Mouse (Mus musculus) erythroblast, adult 5-6 weeks (primary cell): Measurements from ENCODE around the gene Psmc5. TPM values are rescaled to one million over a fixed set of nuclear protein-coding genes. Genes with fewer than 3 reads are reported as not detected.
A peak's percentile ranks its signal among the peaks of the same experiment; 100 is the strongest.

Experiments
- ATAC-seq: replicated peaks from 2 replicates; pipeline ENCODE4 v1.8.0; 2016; ENCODE audit warnings: moderate number of reproducible peaks, mild to moderate bottlenecking, moderate TSS enrichment, inconsistent platforms; ENCODE audit not compliant: poor library complexity, low FRiP score, severe bottlenecking
- total RNA-seq, 2 experiments: library from RNA; stranded (forward) in 1 of 2; stranded (reverse) in 1 of 2; fragments of 150-400 nt in 1 of 2; fragments of 200-764, 138-1000 nt in 1 of 2; gene quantifications; 2 replicates each; pipeline versions ENCODE4 v1.2.3 to v1.2.4; 2015 to 2017; ENCODE audit warnings: low replicate concordance in 2 of 2

Psmc5 gene
- total RNA-seq, 2 experiments from 2014 or later: 11.7 to 30.6 TPM

DNA sequence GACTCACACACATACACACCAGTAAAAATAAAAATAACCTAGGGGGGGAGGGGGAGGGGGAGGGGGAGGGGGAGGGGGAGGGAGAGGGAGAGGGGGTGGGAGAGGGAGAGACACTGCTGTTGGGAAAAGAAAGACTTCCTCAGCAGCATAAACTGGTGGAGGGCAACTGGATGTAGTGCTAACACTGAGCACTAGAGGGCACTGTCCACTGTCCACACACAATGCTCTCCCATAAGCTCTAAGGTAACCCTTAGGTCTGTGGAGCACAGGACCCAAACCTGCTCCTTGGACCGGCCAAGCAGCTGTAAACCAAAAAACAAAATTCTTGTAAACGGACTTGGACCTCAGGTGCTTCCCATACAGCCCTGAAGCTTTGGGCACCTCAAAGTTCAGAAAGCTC is 46.7 kb downstream of the Psmc5 start:
- ATAC-seq: peak; percentile 82

- no peak for ATAC-seq
These were observed 49.6 kb downstream of the Psmc5 start for GRCm38 (mm10) chr11:106305348-106306064.

GRCm38 (mm10) chr11:106306065-106306385 is 50.1 kb downstream of the Psmc5 start:
- ATAC-seq: no peak

DNA sequence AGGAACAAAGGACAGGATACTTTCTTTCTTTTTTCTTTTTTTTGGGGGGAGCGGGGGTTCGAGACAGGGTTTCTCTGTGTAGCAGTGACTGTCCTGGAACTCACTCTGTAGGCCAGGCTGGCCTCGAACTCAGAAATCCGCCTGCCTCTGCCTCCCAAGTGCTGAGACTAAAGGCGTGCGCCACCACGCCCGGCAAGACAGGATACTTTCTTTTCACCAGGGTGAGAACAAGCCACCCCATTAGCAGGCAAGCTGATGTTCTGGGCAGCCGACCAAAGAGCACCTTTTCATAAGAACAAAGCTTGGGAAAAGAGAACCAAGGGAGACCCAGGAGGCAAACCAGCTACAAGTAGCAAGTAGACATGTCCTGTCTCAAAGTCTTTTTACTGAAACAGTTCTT is 50.8 kb downstream of the Psmc5 start:
- no peak for ATAC-seq

DNA sequence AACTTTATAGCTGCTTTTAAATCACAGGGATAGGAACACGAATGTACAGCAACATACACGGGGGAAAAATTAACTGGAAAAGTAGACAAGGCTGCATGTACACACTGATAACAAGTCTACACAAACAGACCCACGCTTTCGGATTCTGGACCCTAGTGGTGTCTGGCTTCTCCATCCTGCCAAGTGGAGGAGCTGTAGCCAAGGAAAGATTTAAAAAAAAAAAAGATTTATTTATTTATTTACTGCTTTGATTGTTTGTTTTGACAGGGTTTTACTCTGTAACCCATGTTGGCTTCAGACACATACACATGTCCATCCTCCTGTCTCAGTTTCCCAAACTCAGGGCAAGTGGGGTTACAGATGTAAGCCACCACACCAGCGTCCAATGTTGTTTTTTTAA is 51.5 kb downstream of the Psmc5 start:
- ATAC-seq: no peak

GRCm38 (mm10) chr11:106308162-106308561 is 52.2 kb downstream of the Psmc5 start:
- no peak for ATAC-seq

DNA sequence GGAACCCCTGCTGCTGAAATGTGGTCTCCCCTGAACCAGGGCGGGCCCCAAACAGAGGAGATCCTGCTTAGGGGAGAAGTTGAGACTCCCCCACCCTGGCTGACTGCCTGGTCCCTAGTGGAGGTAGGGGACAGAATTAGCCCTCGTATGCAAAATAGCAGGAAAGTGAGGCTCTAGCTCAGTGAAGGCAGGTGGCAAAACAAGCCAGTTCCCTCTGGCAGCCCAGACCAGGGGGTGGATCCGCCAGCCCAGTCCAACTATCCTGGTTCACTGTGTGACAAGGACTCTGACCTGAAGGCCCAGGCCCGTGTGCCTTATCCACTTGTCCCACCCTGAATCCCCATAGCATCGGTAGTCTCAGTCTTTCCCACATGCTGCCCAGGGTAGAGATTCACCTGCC is 54.2 kb downstream of the Psmc5 start:
- no peak for ATAC-seq

Other genes with a start within 250 kb of the Psmc5 start
- gene Kcnh6, start 248.0 kb upstream of the Psmc5 start, total RNA-seq (2015; ENCODE audit: low replicate concordance): not detected in 2 replicates
- gene Kcnh6, start 248.0 kb upstream of the Psmc5 start, total RNA-seq (2017; ENCODE audit: low replicate concordance): 0.68 TPM in 1 of 2 replicates, not detected in the other
- gene Dcaf7, start 219.3 kb upstream of the Psmc5 start, total RNA-seq (2015; ENCODE audit: low replicate concordance): 20.5 and 25.9 TPM in 2 replicates
- 20.2 and 27.3 TPM in 2 replicates for gene Dcaf7, start 219.3 kb upstream of the Psmc5 start, total RNA-seq (2017; ENCODE audit: low replicate concordance)
- gene Taco1, start 190.1 kb upstream of the Psmc5 start, total RNA-seq (2015; ENCODE audit: low replicate concordance): 1.2 and 1.9 TPM in 2 replicates
- gene Taco1, start 190.1 kb upstream of the Psmc5 start, total RNA-seq (2017; ENCODE audit: low replicate concordance): 0.17 and 8.5 TPM in 2 replicates
- gene Map3k3, start 171.5 kb upstream of the Psmc5 start, total RNA-seq (2015; ENCODE audit: low replicate concordance): 2.9 and 6.3 TPM in 2 replicates
- 5.2 and 11.7 TPM in 2 replicates for gene Map3k3, start 171.5 kb upstream of the Psmc5 start, total RNA-seq (2017; ENCODE audit: low replicate concordance)
- gene Gm10840, start 95.3 kb upstream of the Psmc5 start, total RNA-seq (2015; ENCODE audit: low replicate concordance): not detected in 2 replicates
- gene Gm10840, start 95.3 kb upstream of the Psmc5 start, total RNA-seq (2017; ENCODE audit: low replicate concordance): not detected in 2 replicates
- gene Limd2, start 95.3 kb upstream of the Psmc5 start, total RNA-seq (2015; ENCODE audit: low replicate concordance): 43.2 and 53.5 TPM in 2 replicates
- gene Limd2, start 95.3 kb upstream of the Psmc5 start, total RNA-seq (2017; ENCODE audit: low replicate concordance): 7.4 and 14.3 TPM in 2 replicates
- 3.8 and 11.5 TPM in 2 replicates for gene Strada, start 54.0 kb upstream of the Psmc5 start, total RNA-seq (2015; ENCODE audit: low replicate concordance)
- gene Strada, start 54.0 kb upstream of the Psmc5 start, total RNA-seq (2017; ENCODE audit: low replicate concordance): 4.9 and 5.7 TPM in 2 replicates
- 11.5 and 15.2 TPM in 2 replicates for gene Ccdc47, start 39.8 kb upstream of the Psmc5 start, total RNA-seq (2015; ENCODE audit: low replicate concordance)
- gene Ccdc47, start 39.8 kb upstream of the Psmc5 start, total RNA-seq (2017; ENCODE audit: low replicate concordance): 38.8 and 57.4 TPM in 2 replicates
- 13.4 and 14.6 TPM in 2 replicates for gene Ddx42, start 39.2 kb upstream of the Psmc5 start, total RNA-seq (2015; ENCODE audit: low replicate concordance)
- gene Ddx42, start 39.2 kb upstream of the Psmc5 start, total RNA-seq (2017; ENCODE audit: low replicate concordance): 18.8 and 35.8 TPM in 2 replicates
- gene Ftsj3, start 75 bp upstream of the Psmc5 start, total RNA-seq (2015; ENCODE audit: low replicate concordance): 6.0 and 7.5 TPM in 2 replicates
- gene Ftsj3, start 75 bp upstream of the Psmc5 start, total RNA-seq (2017; ENCODE audit: low replicate concordance): 24.0 and 29.1 TPM in 2 replicates
- gene Smarcd2, start 16.8 kb downstream of the Psmc5 start, total RNA-seq (2015; ENCODE audit: low replicate concordance): 15.9 and 17.1 TPM in 2 replicates
- 41.4 and 51.1 TPM in 2 replicates for gene Smarcd2, start 16.8 kb downstream of the Psmc5 start, total RNA-seq (2017; ENCODE audit: low replicate concordance)
- 0.42 TPM in 1 of 2 replicates, not detected in the other for gene Tcam1, start 20.5 kb downstream of the Psmc5 start, total RNA-seq (2015; ENCODE audit: low replicate concordance)
- gene Tcam1, start 20.5 kb downstream of the Psmc5 start, total RNA-seq (2017; ENCODE audit: low replicate concordance): 0.56 TPM in 1 of 2 replicates, not detected in the other
- not detected in 2 replicates for gene Gh, start 45.7 kb downstream of the Psmc5 start, total RNA-seq (2015; ENCODE audit: low replicate concordance)
- not detected in 2 replicates for gene Gh, start 45.7 kb downstream of the Psmc5 start, total RNA-seq (2017; ENCODE audit: low replicate concordance)
- 10.7 and 16.1 TPM in 2 replicates for gene Cd79b, start 58.6 kb downstream of the Psmc5 start, total RNA-seq (2015; ENCODE audit: low replicate concordance)
- gene Cd79b, start 58.6 kb downstream of the Psmc5 start, total RNA-seq (2017; ENCODE audit: low replicate concordance): 3.2 and 7.2 TPM in 2 replicates
- gene Scn4a, start 97.1 kb downstream of the Psmc5 start, total RNA-seq (2015; ENCODE audit: low replicate concordance): not detected in 2 replicates
- gene Scn4a, start 97.1 kb downstream of the Psmc5 start, total RNA-seq (2017; ENCODE audit: low replicate concordance): not detected in 2 replicates
- not detected in 2 replicates for gene Prr29, start 109.3 kb downstream of the Psmc5 start, total RNA-seq (2015; ENCODE audit: low replicate concordance)
- not detected in 2 replicates for gene Prr29, start 109.3 kb downstream of the Psmc5 start, total RNA-seq (2017; ENCODE audit: low replicate concordance)
- 9.8 and 10.7 TPM in 2 replicates for gene Icam2, start 131.9 kb downstream of the Psmc5 start, total RNA-seq (2015; ENCODE audit: low replicate concordance)
- gene Icam2, start 131.9 kb downstream of the Psmc5 start, total RNA-seq (2017; ENCODE audit: low replicate concordance): 4.0 and 13.7 TPM in 2 replicates
- 7.9 and 11.1 TPM in 2 replicates for gene Ern1, start 231.7 kb downstream of the Psmc5 start, total RNA-seq (2015; ENCODE audit: low replicate concordance)
- 23.8 and 25.6 TPM in 2 replicates for gene Ern1, start 231.7 kb downstream of the Psmc5 start, total RNA-seq (2017; ENCODE audit: low replicate concordance)